Mouse (Mus musculus): ENCODE measurements around the gene Rpl9-ps1. TPM values are rescaled to one million over a fixed set of nuclear protein-coding genes. Genes with fewer than 3 reads are reported as not detected.

Rpl9-ps1 gene
- polyA plus RNA-seq, 1 experiment from 2014 or later: not detected

- WGBS (ENCODE audit: insufficient replicate concordance): 60% methylated on average over 1 of the region's 1 CpGs
- peak; percentile 49; the same call in 1 of the 2 replicates for ATAC-seq
- Histone ChIP-seq H3K4me1 (ENCODE audit: insufficient read depth) (peaks cover 3% of the 10 kb centered on the region; the same call in 1 of the 2 replicates), H3K27me3 (ENCODE audit: insufficient read depth, low read length) (no peaks in the 10 kb centered on the region), H3K9me3 (ENCODE audit: low read length) (no peaks in the 10 kb centered on the region), H3K9ac (replicated peaks) (no peak overlapping the region), H3K27ac (ENCODE audit: low read depth) (no peak overlapping the region), H3K36me3 (replicated peaks; ENCODE audit: insufficient read depth, low read length) (no peaks in the 10 kb centered on the region), H3K4me3 (ENCODE audit: low read depth, low read length) (no peak overlapping the region), H3K4me2 (ENCODE audit: low read depth, low read length) (no peak overlapping the region)
- DNase-seq: no peak
- TF ChIP-seq CTCF (IDR thresholded peaks at IDR 0.05; ENCODE audit: low read depth) (no peak), EP300 (IDR thresholded peaks at IDR 0.05; ENCODE audit: low read depth) (no peak)
Observed at GRCm38 (mm10) chr11:83616586-83616985, 28.8 kb downstream of the Rpl9-ps1 start.

DNA sequence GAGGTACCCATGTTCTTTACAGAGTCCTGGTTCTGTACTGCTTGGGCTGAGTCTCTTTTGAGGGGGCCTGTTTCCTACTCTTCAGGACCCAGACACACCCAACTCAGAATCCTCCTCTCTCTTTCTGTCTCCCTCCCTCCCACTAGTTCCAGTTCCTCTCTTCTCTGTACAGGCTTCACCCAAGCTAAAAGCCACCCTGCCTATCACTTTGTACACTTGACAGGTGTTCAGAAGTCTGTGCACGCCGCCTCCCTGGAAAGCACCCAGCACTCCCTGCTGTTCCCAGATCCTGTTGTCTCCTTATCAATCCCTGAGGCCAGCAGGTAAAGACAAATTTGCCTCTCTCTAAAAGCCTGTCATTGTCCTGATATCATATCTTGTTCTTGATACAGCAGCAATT is 34.5 kb downstream of the Rpl9-ps1 start:
- ATAC-seq: no peak

GRCm38 (mm10) chr11:83606396-83606795 is 39.0 kb downstream of the Rpl9-ps1 start:
- H3K4me1 ChIP-seq (ENCODE audit: insufficient read depth): peaks cover 3% of the 10 kb centered on the region; the same call in 1 of the 2 replicates
- 41% methylated on average over 1 of the region's 1 CpGs for WGBS (ENCODE audit: insufficient replicate concordance)
- no peak for ATAC-seq

More for the DNA sequence above, 34.5 kb downstream of the Rpl9-ps1 start:
- TF ChIP-seq EP300 (IDR thresholded peaks at IDR 0.05; ENCODE audit: low read depth) (no peak), CTCF (IDR thresholded peaks at IDR 0.05; ENCODE audit: low read depth) (no peak)
- Histone ChIP-seq H3K36me3 (replicated peaks; ENCODE audit: insufficient read depth, low read length) (no peaks in the 10 kb centered on the region), H3K4me2 (ENCODE audit: low read depth, low read length) (no peak overlapping the region), H3K27ac (ENCODE audit: low read depth) (no peak overlapping the region), H3K4me3 (ENCODE audit: low read depth, low read length) (no peak overlapping the region), H3K27me3 (ENCODE audit: insufficient read depth, low read length) (no peaks in the 10 kb centered on the region), H3K9ac (replicated peaks) (no peak overlapping the region), H3K9me3 (ENCODE audit: low read length) (no peaks in the 10 kb centered on the region), H3K4me1 (ENCODE audit: insufficient read depth) (peaks cover 3% of the 10 kb centered on the region; the same call in 1 of the 2 replicates)
- no peak for DNase-seq
- WGBS (ENCODE audit: insufficient replicate concordance): 50% methylated on average over 2 of the region's 2 CpGs

DNA sequence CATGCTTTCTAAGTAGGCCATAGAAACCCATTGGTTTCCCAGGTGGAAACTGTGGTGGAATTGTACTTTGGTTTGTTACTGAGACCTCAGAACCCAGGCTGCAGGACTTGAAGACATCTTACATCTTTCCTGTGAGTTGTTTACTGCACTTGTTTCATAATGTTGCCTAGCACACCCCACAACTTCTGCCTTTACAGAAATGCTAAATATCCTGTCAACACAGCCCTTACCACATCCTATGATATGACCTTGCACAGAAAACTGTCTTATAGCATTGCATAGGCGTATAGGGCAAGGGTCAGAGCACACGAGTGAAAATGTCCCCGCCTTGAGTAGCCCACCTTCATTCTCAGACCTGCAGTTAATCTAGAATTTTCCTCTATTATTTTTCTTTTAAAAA is 39.9 kb downstream of the Rpl9-ps1 start:
- no peaks in the 10 kb centered on the region for H3K36me3 ChIP-seq (replicated peaks; ENCODE audit: insufficient read depth, low read length)
- no peak overlapping the region for H3K4me2 ChIP-seq (ENCODE audit: low read depth, low read length)
- TF ChIP-seq CTCF (IDR thresholded peaks at IDR 0.05; ENCODE audit: low read depth) (no peak), EP300 (IDR thresholded peaks at IDR 0.05; ENCODE audit: low read depth) (no peak)
- ATAC-seq (no peak), DNase-seq (no peak)
- no peak overlapping the region for H3K9ac ChIP-seq (replicated peaks)
- H3K4me3 ChIP-seq (ENCODE audit: low read depth, low read length): no peak overlapping the region
- no peaks in the 10 kb centered on the region for H3K9me3 ChIP-seq (ENCODE audit: low read length)
- no peaks in the 10 kb centered on the region for H3K27me3 ChIP-seq (ENCODE audit: insufficient read depth, low read length)
- peaks cover 3% of the 10 kb centered on the region; the same call in 1 of the 2 replicates for H3K4me1 ChIP-seq (ENCODE audit: insufficient read depth)
- peak overlapping the region; percentile 37 for H3K27ac ChIP-seq (ENCODE audit: low read depth)
- WGBS (ENCODE audit: insufficient replicate concordance): 71% methylated on average over 3 of the region's 3 CpGs

More at GRCm38 (mm10) chr11:83606396-83606795, 39.0 kb downstream of the Rpl9-ps1 start:
- Histone ChIP-seq H3K27me3 (ENCODE audit: insufficient read depth, low read length) (no peaks in the 10 kb centered on the region), H3K27ac (ENCODE audit: low read depth) (no peak overlapping the region), H3K36me3 (replicated peaks; ENCODE audit: insufficient read depth, low read length) (no peaks in the 10 kb centered on the region), H3K9me3 (ENCODE audit: low read length) (no peaks in the 10 kb centered on the region), H3K4me3 (ENCODE audit: low read depth, low read length) (no peak overlapping the region), H3K9ac (replicated peaks) (no peak overlapping the region), H3K4me2 (ENCODE audit: low read depth, low read length) (no peak overlapping the region)
- no peak for DNase-seq
- TF ChIP-seq CTCF (IDR thresholded peaks at IDR 0.05; ENCODE audit: low read depth) (no peak), EP300 (IDR thresholded peaks at IDR 0.05; ENCODE audit: low read depth) (no peak)

- 68% methylated on average over 4 of the region's 4 CpGs for WGBS (ENCODE audit: insufficient replicate concordance)
- Histone ChIP-seq H3K4me3 (ENCODE audit: low read depth, low read length) (no peak overlapping the region), H3K36me3 (replicated peaks; ENCODE audit: insufficient read depth, low read length) (no peaks in the 10 kb centered on the region), H3K9me3 (ENCODE audit: low read length) (no peaks in the 10 kb centered on the region), H3K27ac (ENCODE audit: low read depth) (peak overlapping the region; percentile 37), H3K9ac (replicated peaks) (no peak overlapping the region), H3K4me1 (ENCODE audit: insufficient read depth) (peaks cover 3% of the 10 kb centered on the region; the same call in 1 of the 2 replicates), H3K4me2 (ENCODE audit: low read depth, low read length) (no peak overlapping the region), H3K27me3 (ENCODE audit: insufficient read depth, low read length) (no peaks in the 10 kb centered on the region)
- no peak for TF ChIP-seq EP300 (IDR thresholded peaks at IDR 0.05; ENCODE audit: low read depth)
- no peak for TF ChIP-seq CTCF (IDR thresholded peaks at IDR 0.05; ENCODE audit: low read depth)
- ATAC-seq: no peak
- no peak for DNase-seq
Observed at GRCm38 (mm10) chr11:83604698-83605097, 40.7 kb downstream of the Rpl9-ps1 start.

DNA sequence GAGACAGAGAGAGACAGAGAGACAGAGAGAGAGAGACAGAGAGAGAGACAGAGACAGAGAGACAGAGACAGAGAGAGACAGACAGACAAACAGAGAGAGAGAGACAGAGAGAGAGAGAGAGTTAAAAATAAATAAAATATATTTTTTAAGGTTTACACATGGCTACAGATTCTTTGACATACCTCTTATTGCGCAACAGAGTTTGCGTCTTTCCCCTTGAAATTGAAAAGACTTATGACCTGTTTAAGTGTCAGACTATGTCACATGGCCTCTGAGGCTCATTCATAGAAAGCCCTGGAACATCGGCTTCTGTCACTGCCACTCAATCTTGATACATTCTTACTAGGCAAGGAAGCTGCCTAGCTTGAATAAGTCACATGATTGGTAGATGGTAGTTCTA is 42.0 kb downstream of the Rpl9-ps1 start:
- 70% methylated on average over 3 of the region's 3 CpGs for WGBS (ENCODE audit: insufficient replicate concordance)
- no peak for ATAC-seq
- TF ChIP-seq EP300 (IDR thresholded peaks at IDR 0.05; ENCODE audit: low read depth) (no peak), CTCF (IDR thresholded peaks at IDR 0.05; ENCODE audit: low read depth) (no peak)

More for the DNA sequence above, 42.0 kb downstream of the Rpl9-ps1 start:
- no peak overlapping the region for H3K4me2 ChIP-seq (ENCODE audit: low read depth, low read length)
- no peaks in the 10 kb centered on the region for H3K9me3 ChIP-seq (ENCODE audit: low read length)
- H3K9ac ChIP-seq (replicated peaks): no peak overlapping the region
- DNase-seq: no peak
- no peak overlapping the region for H3K4me3 ChIP-seq (ENCODE audit: low read depth, low read length)
- H3K27ac ChIP-seq (ENCODE audit: low read depth): no peak overlapping the region
- H3K27me3 ChIP-seq (ENCODE audit: insufficient read depth, low read length): no peaks in the 10 kb centered on the region
- peaks cover 3% of the 10 kb centered on the region; the same call in 1 of the 2 replicates for H3K4me1 ChIP-seq (ENCODE audit: insufficient read depth)
- no peaks in the 10 kb centered on the region for H3K36me3 ChIP-seq (replicated peaks; ENCODE audit: insufficient read depth, low read length)
